Mouse (Mus musculus) olfactory bulb, adult 2 months (tissue): ENCODE results near the gene Gsg1.

Source experiments
- CTCF ChIP-seq: fragments of 200-500 bp; IDR thresholded peaks from 2 replicates; pipeline ENCODE4 v1.5.1; 2012; ENCODE audit warnings: low read depth, mild to moderate bottlenecking, low read length, moderate library complexity; ENCODE audit not compliant: insufficient read depth
- POLR2A ChIP-seq: fragments of 200-500 bp; IDR thresholded peaks from 2 replicates; pipeline ENCODE4 v1.6.1; 2012; ENCODE audit warnings: mild to moderate bottlenecking, low read depth, low read length, moderate library complexity; ENCODE audit not compliant: insufficient read depth

- TF ChIP-seq CTCF = no peak
- TF ChIP-seq POLR2A = no peak
Measured at GRCm38 (mm10) chr6:135200122-135200957, 53.8 kb downstream of the Gsg1 start.
